Mouse (Mus musculus) limb, embryonic 13.5 days (tissue): ENCODE results near the gene Cc2d1a. TPM values are rescaled to one million over a fixed set of nuclear protein-coding genes. Genes with fewer than 3 reads are reported as not detected.

Experiments
- ATAC-seq: fragments of 200-750 bp; cut with Nextera tagmentation; 2 replicates; pipeline ENCODE4 v1.8.0; 2017; ENCODE audit warnings: low read depth, moderate number of reproducible peaks, moderate TSS enrichment; ENCODE audit not compliant: low FRiP score
- H3K27ac ChIP-seq: fragments of 300-500 bp; sonication (generic); 2 replicates; pipeline ENCODE4 v1.5.1; 2015; ENCODE audit warnings: inconsistent platforms, mild to moderate bottlenecking, moderate library complexity
- H3K27me3 ChIP-seq: fragments of 300-500 bp; sonication (generic); 2 replicates; pipeline ENCODE4 v1.6.1; 2015; ENCODE audit warnings: mild to moderate bottlenecking, inconsistent platforms
- H3K36me3 ChIP-seq: fragments of 300-500 bp; sonication (generic); 2 replicates; pipeline ENCODE4 v1.6.1; 2015; ENCODE audit warnings: inconsistent platforms, mild to moderate bottlenecking, moderate library complexity
- H3K4me1 ChIP-seq: fragments of 300-500 bp; sonication (generic); 2 replicates; pipeline ENCODE4 v1.6.1; 2015; ENCODE audit warnings: inconsistent platforms
- H3K4me2 ChIP-seq: fragments of 300-500 bp; sonication (generic); replicated peaks from 2 replicates; pipeline ENCODE4 v1.6.1; 2015; ENCODE audit warnings: inconsistent platforms, mild to moderate bottlenecking, moderate library complexity
- H3K4me3 ChIP-seq: fragments of 300-500 bp; sonication (generic); 2 replicates; pipeline ENCODE4 v1.5.1; 2015; ENCODE audit warnings: moderate library complexity, mild to moderate bottlenecking, inconsistent platforms
- H3K9ac ChIP-seq: fragments of 300-500 bp; sonication (generic); 2 replicates; pipeline ENCODE4 v1.6.1; 2015; ENCODE audit warnings: mild to moderate bottlenecking, inconsistent platforms
- H3K9me3 ChIP-seq: fragments of 300-500 bp; sonication (generic); 2 replicates; pipeline ENCODE4 v1.6.1; 2016; ENCODE audit warnings: inconsistent platforms
- WGBS: fragments of 180-500 bp; shearing (Covaris S2); methylation state at CpG from one replicate; pipeline ENCODE4 v1.1.7; 2015; 5-methylcytosine and 5-hydroxymethylcytosine counted together
- polyA plus RNA-seq: library from polyadenylated mRNA; unstranded; fragments of >200 nt; fragmentation: Nextera tagmentation; extraction: Ambion mirVana; gene quantifications from 2 replicates; pipeline ENCODE4 v1.2.1, GENCODE M21; 2015

Gene Cc2d1a
- polyA plus RNA-seq = 27.6 and 29.3 TPM in 2 replicates

DNA sequence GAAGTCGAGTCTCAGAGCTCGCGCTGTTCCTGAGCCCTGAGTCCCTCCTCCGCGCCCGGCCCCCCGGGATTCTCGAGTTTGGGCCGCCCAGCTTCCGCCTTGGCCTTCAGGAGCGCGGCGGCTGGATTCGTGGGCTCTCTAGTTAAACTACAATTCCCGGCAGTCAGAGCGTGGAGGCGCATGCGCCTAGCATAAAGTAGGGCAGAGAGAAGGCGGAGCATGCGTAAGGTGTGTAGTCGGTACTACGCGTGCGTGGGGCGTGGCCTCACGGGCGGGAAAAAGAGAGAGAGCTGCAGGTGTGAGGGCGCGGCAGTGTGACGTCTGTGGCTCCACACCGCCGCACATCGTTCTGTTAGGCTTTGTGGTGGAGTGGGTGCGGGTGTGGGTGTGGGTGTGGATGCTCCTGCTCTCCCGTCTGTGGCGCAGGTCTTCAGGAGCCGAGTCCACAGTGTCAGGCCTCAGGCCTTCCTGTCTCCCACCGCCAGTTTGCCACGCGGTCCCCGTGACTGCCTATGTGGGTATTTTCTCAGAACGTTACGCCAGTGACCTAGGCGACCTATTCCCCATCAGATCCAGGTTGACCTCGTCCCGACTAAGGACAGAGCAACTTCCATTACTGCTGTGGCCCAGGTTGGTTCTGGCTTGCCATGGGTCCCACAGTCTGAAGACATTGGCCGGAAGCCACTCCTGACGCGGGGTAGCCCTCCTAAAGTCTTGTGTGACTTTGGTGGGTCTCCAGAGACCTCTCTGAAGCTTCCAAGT, at the start of gene Cc2d1a, which contains the start of gene 4930432K21Rik:
Gene Cc2d1a (minus strand): TSS at position 168 of the 762 bp plus-strand sequence.
Gene 4930432K21Rik (plus strand): TSS at position 257 of the 762 bp plus-strand sequence.
- Histone ChIP-seq H3K4me2 (peak within 1 kb of the TSS; percentile 95), H3K9me3 (no peaks in the 10 kb centered on the region), H3K36me3 (peaks cover 37% of the 10 kb centered on the region), H3K4me3 (peak within 1 kb of the TSS; percentile 73), H3K9ac (peak within 1 kb of the TSS; percentile 90), H3K27me3 (no peaks in the 10 kb centered on the region), H3K27ac (no peak within 1 kb of the TSS), H3K4me1 (peaks cover 26% of the 10 kb centered on the region)
- 17% methylated on average over 49 of the region's 49 CpGs for WGBS
- ATAC-seq = peak; percentile 91

DNA sequence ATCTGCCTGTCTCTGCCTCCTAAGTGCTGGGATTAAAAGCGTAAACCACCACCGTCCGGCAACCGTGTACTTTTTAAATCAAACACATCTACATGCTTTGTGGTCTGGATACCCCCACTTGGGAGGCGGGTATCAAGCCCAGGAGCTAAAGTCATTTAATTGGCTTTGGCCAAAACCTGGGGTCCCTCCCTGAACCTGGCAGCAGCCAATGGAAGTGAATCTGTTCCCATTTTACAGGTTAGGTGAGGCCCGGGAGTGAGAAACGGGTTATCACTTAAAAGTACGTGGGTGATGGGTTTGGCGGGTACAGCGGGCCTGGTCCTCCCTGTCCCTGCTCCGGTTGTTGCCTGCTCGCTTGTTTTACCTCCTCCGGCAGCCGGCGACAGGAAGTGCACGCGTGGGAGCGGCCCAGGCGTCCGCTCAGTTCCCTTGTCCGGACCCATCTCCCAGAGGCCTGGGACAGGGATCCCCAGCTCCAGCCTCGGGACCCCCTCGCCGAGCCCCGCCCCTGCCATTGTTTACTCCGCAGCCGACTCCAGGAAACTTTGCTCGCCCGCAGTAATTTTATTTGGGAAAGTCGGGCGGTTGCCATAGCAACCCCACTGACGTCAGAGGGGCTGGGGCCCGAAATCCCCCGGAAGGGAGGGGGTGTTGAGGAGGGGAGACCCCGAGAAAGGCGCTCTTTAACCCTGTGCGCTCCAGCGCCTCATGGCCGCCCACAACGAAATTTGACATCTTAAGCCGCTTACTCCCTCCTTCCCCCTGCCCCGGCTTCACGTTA, 49.6 kb upstream of the Cc2d1a start:
- H3K4me2 ChIP-seq = peak overlapping the region; percentile 73
- WGBS = under 1% methylated on average over 43 of the region's 43 CpGs
- peak overlapping the region; percentile 59 for H3K4me3 ChIP-seq
- H3K27me3 ChIP-seq = no peaks in the 10 kb centered on the region
- peak; percentile 48 for ATAC-seq
- peak overlapping the region; percentile 99 for H3K27ac ChIP-seq
- H3K9ac ChIP-seq = peak overlapping the region; percentile 76
- peaks cover 58% of the 10 kb centered on the region for H3K4me1 ChIP-seq
- no peaks in the 10 kb centered on the region for H3K36me3 ChIP-seq
- H3K9me3 ChIP-seq = no peaks in the 10 kb centered on the region

- peaks cover 48% of the 10 kb centered on the region for H3K4me1 ChIP-seq
- 61% methylated on average over 3 of the region's 3 CpGs for WGBS
Measured at GRCm38 (mm10) chr8:84194224-84194743, 46.5 kb upstream of the Cc2d1a start.

GRCm38 (mm10) chr8:84193566-84193965, 45.8 kb upstream of the Cc2d1a start:
- ATAC-seq = no peak
- Histone ChIP-seq H3K4me2 (no peak overlapping the region), H3K4me1 (peaks cover 41% of the 10 kb centered on the region), H3K4me3 (no peak overlapping the region), H3K9ac (no peak overlapping the region), H3K27ac (peak overlapping the region; percentile 33; the same call in 1 of the 2 replicates), H3K27me3 (no peaks in the 10 kb centered on the region), H3K9me3 (no peaks in the 10 kb centered on the region), H3K36me3 (no peaks in the 10 kb centered on the region)
- 85% methylated on average over 5 of the region's 5 CpGs for WGBS

More at GRCm38 (mm10) chr8:84194224-84194743, 46.5 kb upstream of the Cc2d1a start:
- H3K4me2 ChIP-seq = no peak overlapping the region
- H3K4me3 ChIP-seq = no peak overlapping the region
- ATAC-seq = no peak
- H3K9ac ChIP-seq = no peak overlapping the region
- no peaks in the 10 kb centered on the region for H3K9me3 ChIP-seq
- no peak overlapping the region for H3K27ac ChIP-seq
- H3K27me3 ChIP-seq = no peaks in the 10 kb centered on the region
- no peaks in the 10 kb centered on the region for H3K36me3 ChIP-seq

DNA sequence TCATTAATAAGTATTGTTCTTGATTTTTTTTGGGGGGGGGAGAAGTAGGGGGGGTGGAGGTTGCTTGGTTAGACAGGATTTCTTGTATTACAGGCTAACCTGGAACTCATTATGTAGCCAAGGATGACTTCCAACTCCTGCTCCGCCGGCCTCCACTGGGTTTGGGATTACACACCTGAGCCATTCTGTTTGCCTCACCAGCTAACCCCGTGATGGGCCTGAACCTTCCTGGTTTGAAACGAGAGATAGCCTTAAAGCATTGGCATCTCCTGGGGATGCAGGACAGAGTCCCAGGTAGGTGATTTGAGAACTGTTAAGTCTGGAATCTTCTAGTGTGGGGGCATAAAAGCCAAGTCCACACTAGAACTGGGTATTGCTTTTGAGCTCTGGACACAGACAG, 45.4 kb upstream of the Cc2d1a start:
- H3K36me3 ChIP-seq = no peaks in the 10 kb centered on the region
- peak overlapping the region; percentile 48; the same call in 1 of the 2 replicates for H3K9ac ChIP-seq
- H3K4me3 ChIP-seq = peak overlapping the region; percentile 31; the same call in 1 of the 2 replicates
- H3K27ac ChIP-seq = peak overlapping the region; percentile 33; the same call in 1 of the 2 replicates
- H3K27me3 ChIP-seq = no peaks in the 10 kb centered on the region
- peaks cover 37% of the 10 kb centered on the region for H3K4me1 ChIP-seq
- H3K4me2 ChIP-seq = peak overlapping the region; percentile 59
- no peak for ATAC-seq
- H3K9me3 ChIP-seq = no peaks in the 10 kb centered on the region
- WGBS = 28% methylated on average over 4 of the region's 4 CpGs

GRCm38 (mm10) chr8:84192555-84192954, 44.8 kb upstream of the Cc2d1a start:
- Histone ChIP-seq H3K27ac (peak overlapping the region; percentile 83), H3K4me2 (peak overlapping the region; percentile 59), H3K4me3 (peak overlapping the region; percentile 31), H3K27me3 (no peaks in the 10 kb centered on the region), H3K4me1 (peaks cover 31% of the 10 kb centered on the region), H3K9ac (peak overlapping the region; percentile 48), H3K9me3 (no peaks in the 10 kb centered on the region), H3K36me3 (no peaks in the 10 kb centered on the region)
- ATAC-seq = peak; percentile 66; the same call in 1 of the 2 replicates
- 4% methylated on average over 33 of the region's 33 CpGs for WGBS

DNA sequence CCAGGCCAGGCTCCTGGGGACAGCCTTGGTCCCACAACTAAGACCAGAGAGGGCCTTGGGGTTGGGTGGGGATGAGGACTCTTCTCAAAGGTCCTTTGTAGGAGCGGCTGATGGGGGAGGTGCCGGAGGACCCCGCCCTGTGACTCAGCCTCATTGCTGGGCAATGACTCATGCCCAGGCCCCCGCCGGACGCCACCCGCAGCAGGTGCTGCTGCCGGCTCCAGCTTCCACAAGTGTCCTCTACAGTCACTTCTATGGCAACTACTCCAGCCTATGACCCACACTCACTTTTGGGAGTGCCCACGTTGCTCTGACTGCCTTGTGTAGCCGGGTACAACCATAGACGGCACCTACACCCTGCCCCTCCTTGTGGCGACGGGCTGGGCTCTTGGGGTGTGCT, 44.3 kb upstream of the Cc2d1a start:
- WGBS = 25% methylated on average over 13 of the region's 13 CpGs
- Histone ChIP-seq H3K4me3 (peak overlapping the region; percentile 31), H3K9ac (peak overlapping the region; percentile 48; the same call in 1 of the 2 replicates), H3K9me3 (no peaks in the 10 kb centered on the region), H3K27ac (peak overlapping the region; percentile 83), H3K27me3 (no peaks in the 10 kb centered on the region), H3K4me2 (peak overlapping the region; percentile 59), H3K36me3 (no peaks in the 10 kb centered on the region), H3K4me1 (peaks cover 36% of the 10 kb centered on the region)
- peak; percentile 64 for ATAC-seq

GRCm38 (mm10) chr8:84190191-84190867, 42.6 kb upstream of the Cc2d1a start:
- Histone ChIP-seq H3K9me3 (no peaks in the 10 kb centered on the region), H3K4me2 (no peak overlapping the region), H3K4me3 (no peak overlapping the region), H3K27me3 (no peaks in the 10 kb centered on the region), H3K4me1 (peaks cover 40% of the 10 kb centered on the region), H3K36me3 (no peaks in the 10 kb centered on the region), H3K27ac (no peak overlapping the region), H3K9ac (no peak overlapping the region)
- no peak for ATAC-seq
- 87% methylated on average over 7 of the region's 7 CpGs for WGBS

DNA sequence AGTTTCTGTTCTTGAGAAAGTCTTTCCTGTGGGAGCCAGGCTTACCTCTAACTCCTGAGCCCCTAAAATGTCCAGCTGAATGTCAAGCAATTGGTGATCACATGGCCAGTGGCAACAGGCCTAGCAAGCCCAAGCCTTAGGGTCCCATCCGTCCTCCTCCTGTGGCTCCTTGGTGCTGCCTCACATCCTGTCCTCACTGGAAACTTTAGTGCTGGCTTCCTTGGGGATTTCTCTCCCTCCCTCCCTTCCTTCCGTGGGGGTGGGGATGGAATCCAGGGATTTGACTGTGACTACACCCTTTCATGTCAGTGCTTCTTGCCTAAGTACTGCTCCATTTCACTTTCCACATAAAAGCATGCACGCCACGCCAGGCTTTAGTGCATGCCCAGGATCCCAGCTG, 41.9 kb upstream of the Cc2d1a start:
- WGBS = 44% methylated on average over 4 of the region's 4 CpGs
- no peak overlapping the region for H3K9ac ChIP-seq
- no peak overlapping the region for H3K27ac ChIP-seq
- no peak overlapping the region for H3K4me3 ChIP-seq
- H3K36me3 ChIP-seq = no peaks in the 10 kb centered on the region
- ATAC-seq = no peak
- peaks cover 46% of the 10 kb centered on the region for H3K4me1 ChIP-seq
- no peaks in the 10 kb centered on the region for H3K27me3 ChIP-seq
- H3K9me3 ChIP-seq = no peaks in the 10 kb centered on the region
- no peak overlapping the region for H3K4me2 ChIP-seq

DNA sequence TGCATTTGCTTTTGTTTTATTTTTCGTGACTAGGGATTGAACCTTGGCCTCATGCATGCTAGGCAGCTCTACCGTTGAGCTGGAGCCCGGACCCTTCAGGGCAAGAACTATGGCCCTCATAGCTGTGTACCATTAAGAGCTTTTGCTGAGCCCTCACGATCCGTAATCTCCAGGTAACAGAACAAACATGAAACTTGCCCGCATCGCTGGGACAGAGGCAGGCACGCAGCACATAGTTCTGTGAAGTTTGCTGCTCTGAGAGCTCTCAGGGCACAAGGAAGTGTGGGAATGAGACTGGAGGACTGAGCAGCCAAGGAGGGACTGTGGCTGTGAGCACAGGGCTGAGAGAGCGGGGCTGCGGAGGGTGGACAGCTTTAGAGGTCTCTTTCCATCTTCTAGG, 40.9 kb upstream of the Cc2d1a start:
- WGBS = 84% methylated on average over 10 of the region's 10 CpGs
- H3K9ac ChIP-seq = no peak overlapping the region
- ATAC-seq = no peak
- H3K27me3 ChIP-seq = no peaks in the 10 kb centered on the region
- H3K4me2 ChIP-seq = no peak overlapping the region
- H3K4me3 ChIP-seq = no peak overlapping the region
- no peaks in the 10 kb centered on the region for H3K36me3 ChIP-seq
- no peak overlapping the region for H3K27ac ChIP-seq
- no peaks in the 10 kb centered on the region for H3K9me3 ChIP-seq
- H3K4me1 ChIP-seq = peaks cover 51% of the 10 kb centered on the region

DNA sequence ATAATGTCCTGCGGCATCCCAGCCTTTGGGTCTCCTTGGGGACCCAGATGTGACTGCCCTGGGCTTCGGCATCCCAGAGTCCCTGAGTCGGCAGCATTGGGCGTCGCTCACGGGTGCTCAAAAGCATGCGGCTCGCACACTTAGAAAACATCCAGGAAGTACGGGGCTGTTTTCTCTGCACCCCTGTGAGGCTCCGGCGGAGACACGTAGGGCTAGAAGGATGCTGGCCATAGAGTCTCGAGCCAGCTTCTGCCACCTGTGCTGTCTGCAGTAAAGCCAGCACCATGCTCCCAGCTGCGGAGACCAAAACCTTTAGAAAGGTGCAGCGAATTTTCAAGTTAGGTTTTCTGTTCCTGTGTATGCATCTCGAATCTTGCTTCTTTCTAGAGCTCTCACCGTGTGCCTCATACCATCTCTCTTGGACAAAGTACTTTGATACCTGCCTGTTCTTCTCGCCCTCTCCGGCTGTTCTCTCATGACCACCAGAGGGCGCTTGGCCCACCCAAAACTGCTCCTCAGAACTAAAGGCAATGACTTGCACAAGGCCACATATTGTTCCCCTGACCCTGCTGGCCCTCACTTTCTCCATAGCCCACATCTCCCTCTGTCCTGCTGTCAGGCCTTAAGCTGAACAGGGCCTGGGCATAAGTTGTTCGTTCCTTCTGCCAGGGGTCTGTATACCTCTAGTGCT, 39.5 kb upstream of the Cc2d1a start:
- Histone ChIP-seq H3K4me2 (peak overlapping the region; percentile 90), H3K9me3 (no peaks in the 10 kb centered on the region), H3K9ac (peak overlapping the region; percentile 67), H3K4me1 (peaks cover 46% of the 10 kb centered on the region), H3K36me3 (no peaks in the 10 kb centered on the region), H3K27ac (peak overlapping the region; percentile 22; the same call in 1 of the 2 replicates), H3K27me3 (no peaks in the 10 kb centered on the region), H3K4me3 (peak overlapping the region; percentile 44)
- ATAC-seq = no peak
- WGBS = 6% methylated on average over 21 of the region's 21 CpGs
